Mouse (Mus musculus): Measurements from ENCODE around the gene Nlgn3. TPM values are rescaled to one million over a fixed set of nuclear protein-coding genes. Genes with fewer than 3 reads are reported as not detected.
A peak's percentile ranks its signal among the peaks of the same experiment; 100 is the strongest.
"Not testable (repeated sequence)": the region's sequence is repeated elsewhere in the genome, so short reads cannot be mapped to it uniquely, and the experiment has no call there.

Gene Nlgn3
- total RNA-seq, 2 experiments from 2014 or later, result 161 to 163 TPM

GRCm38 (mm10) chrX:101299473-101300426 is 782 bp downstream of the Nlgn3 start:
- DNase-seq (ENCODE audit: low spot score in 2 of 2), result no peak
- intact Hi-C loops (cut with DNase I), result no loop called here

- intact Hi-C loops (cut with DNase I), result no loop called here
- no peak for DNase-seq (ENCODE audit: low spot score in 2 of 2)
Observed at GRCm38 (mm10) chrX:101300427-101301030, 1.6 kb downstream of the Nlgn3 start.

DNA sequence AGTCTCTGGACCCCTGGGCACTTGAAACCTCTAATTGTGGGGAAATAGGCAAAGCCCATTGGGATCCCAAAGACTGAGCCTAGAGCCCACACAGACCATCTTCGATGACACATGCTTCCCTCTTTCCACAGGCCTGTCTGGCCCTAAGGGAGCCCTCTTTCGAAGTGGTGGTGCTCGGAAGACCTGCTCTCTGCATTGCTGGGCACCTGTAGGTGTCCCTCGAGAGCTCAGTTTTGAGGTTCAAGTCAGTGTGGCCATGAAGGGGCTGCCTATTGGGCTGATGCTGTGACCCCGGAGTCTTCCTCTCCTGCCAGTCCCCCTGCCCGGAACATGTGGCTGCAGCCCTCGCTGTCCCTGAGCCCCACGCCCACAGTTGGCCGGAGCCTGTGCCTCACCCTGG is 2.7 kb downstream of the Nlgn3 start:
- DNase-seq (ENCODE audit: low spot score in 2 of 2), result peak in 1 of 2 experiments; percentile 18
- intact Hi-C loops (cut with DNase I), result no loop called here

DNA sequence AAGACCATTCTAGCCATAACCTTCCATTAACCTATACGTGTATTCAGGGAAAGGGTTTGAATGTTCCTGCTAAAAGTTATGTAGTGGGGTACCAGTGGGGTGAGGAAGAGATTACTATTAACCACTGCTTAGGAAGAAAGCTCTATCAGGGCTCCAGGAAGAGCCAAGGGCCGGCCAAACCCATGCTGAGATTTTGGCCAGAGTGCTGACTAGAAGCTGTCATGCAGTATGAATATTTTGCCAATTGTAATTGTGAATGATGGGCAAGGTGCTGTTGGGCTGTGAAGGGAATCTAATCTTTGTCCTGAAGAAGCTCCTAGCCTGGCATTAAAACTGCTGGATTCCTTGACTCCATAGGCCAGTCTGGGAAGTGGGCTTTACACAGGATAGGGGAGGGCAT is 5.7 kb downstream of the Nlgn3 start:
- intact Hi-C loops (cut with DNase I), result no loop called here

DNA sequence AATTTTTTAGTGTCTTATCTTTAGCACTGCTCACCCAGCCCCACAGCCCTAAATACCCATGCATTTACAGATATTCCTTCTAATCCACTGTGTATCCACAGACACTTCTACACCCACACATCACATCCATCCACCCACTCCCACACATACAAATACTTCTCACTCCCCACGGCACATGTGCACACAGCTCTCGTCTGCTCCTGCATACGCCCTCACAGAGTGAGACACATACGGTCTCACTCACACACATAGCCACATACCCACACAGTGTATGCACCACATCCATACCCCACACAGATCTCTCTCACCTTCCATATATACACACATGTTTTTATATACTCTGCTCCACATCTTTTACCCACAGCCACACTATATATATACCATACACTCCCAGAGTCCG is 10.3 kb downstream of the Nlgn3 start:
- DNase-seq (ENCODE audit: low spot score in 2 of 2), result peak; percentile 39 to 53
- intact Hi-C loops (cut with DNase I), result no loop called here

More for the DNA sequence above, 5.7 kb downstream of the Nlgn3 start:
- DNase-seq (ENCODE audit: low spot score in 2 of 2), result no peak

DNA sequence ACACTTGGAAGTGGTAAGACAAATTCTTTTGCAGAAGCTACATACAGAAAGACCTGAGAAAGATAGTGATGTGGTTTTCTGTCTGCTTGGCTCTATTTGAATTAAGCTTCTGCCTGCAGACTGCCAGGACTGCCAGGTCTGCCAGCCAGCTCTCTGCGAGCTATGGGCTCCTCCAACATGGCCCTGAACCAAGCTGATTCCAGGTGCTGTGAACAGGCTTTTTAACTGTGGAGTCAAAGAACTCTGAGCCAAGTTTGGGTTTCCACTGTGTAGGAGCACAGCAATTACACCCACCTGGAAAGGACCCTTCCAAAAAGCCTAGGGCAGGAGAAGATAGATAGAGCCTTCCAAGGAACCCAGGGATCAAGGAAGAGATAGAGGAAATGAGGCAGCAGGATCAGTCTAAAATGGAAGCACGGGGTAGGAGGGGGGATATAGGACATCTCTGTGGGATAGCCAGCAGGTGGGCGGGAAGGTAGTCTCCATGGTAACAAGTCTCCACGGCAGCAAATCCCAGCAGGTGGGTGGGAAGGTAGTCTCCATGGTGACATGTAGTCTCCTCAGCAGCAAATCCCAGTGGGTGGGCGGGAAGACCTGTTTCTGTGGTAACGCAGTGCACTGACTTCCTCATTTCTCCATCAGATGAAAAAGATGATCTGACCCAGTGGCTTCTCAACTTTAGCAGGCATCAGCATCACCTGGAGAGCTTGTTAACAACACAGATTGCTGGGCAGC is 14.8 kb downstream of the Nlgn3 start:
- DNase-seq (ENCODE audit: low spot score in 2 of 2), result peak; percentile 76 to 79
- intact Hi-C loops (cut with DNase I), result no loop called here

DNA sequence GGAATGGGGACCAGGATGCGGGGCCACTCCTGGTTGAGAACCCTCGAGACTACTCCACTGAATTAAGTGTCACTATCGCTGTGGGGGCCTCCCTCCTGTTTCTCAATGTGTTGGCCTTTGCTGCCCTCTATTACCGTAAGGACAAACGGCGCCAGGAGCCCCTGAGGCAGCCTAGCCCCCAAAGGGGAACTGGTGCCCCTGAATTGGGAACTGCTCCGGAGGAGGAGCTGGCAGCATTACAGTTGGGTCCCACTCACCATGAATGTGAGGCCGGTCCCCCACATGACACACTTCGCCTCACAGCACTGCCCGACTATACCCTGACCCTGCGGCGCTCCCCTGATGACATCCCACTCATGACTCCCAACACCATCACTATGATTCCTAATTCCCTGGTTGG is 20.8 kb downstream of the Nlgn3 start:
- DNase-seq (ENCODE audit: low spot score in 2 of 2), result no peak
- intact Hi-C loops (cut with DNase I), result no loop called here

DNA sequence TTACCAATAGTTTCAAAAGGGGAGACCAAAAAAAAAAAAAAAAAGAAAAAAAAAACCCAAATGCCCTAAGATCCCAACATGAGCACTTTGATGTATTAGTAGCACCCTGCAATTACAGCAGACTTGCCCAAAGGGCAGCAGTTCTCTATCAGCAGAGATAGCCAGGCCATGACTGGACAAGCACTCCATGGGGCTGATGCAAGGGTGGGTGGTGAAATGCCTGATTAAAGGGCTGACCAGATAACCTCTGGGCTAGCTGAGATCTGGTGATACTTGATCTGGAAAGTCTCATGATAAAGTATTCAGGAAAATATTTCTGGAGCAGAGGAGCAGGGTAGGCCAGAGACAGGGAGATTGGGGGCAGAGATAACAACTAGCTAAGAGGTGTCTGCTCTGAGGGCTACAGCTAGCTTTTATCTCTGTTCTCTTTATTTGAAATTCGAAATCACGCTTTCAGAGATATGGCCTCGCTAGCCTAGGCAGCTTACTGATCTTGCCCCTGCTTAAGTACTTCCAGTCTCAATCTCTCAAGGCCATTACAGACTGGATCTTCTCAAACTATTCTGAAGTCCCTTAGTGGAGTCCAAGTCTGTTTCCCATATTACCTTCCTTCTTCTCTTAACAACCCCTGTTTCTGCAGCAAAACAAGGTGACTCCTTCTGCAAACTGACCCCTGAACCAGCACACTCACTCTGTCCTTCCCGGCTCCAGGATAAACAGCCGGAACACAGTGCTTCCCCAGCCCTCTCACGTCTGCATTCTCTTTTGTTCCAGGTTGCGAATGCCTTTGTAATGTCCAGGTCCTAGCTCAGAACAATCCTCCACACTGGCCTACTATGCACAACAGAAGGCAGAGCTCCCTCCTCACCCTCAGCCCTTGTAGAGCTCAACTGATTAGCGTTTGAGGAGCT is 27.3 kb downstream of the Nlgn3 start:
- intact Hi-C loops (cut with DNase I), result no loop called here

GRCm38 (mm10) chrX:101329372-101330028 is 30.5 kb downstream of the Nlgn3 start:
- intact Hi-C loops (cut with DNase I), result loop anchor here (1.0 to 5.0 kb wide), 2 partner anchors 88 to 197 kb away; no protein-coding TSS in a partner anchor
- peak; percentile 49 to 57 for DNase-seq (ENCODE audit: low spot score in 2 of 2)

More for the DNA sequence above, 27.3 kb downstream of the Nlgn3 start:
- no peak for DNase-seq (ENCODE audit: low spot score in 2 of 2)

- intact Hi-C loops (cut with DNase I), result loop anchor here (2.0 to 5.0 kb wide), 2 partner anchors 85 to 109 kb away; partner anchors contain the start of gene Snx12
- DNase-seq (ENCODE audit: low spot score in 2 of 2), result no peak
Observed at GRCm38 (mm10) chrX:101332031-101332374, 33.0 kb downstream of the Nlgn3 start.

- intact Hi-C loops (cut with DNase I), result loop anchor here (2.0 to 5.0 kb wide), 2 partner anchors 85 to 110 kb away; partner anchors contain the start of gene Snx12
- DNase-seq (ENCODE audit: low spot score in 2 of 2), result peak; percentile 83 to 84
Observed at GRCm38 (mm10) chrX:101332375-101333211, 33.6 kb downstream of the Nlgn3 start.

- intact Hi-C loops (cut with DNase I), result loop anchor here (5.0 kb wide), 1 partner anchor 83 kb away; no protein-coding TSS in a partner anchor
- no peak for DNase-seq (ENCODE audit: low spot score in 2 of 2)
Observed at GRCm38 (mm10) chrX:101334606-101335005, 35.6 kb downstream of the Nlgn3 start.

DNA sequence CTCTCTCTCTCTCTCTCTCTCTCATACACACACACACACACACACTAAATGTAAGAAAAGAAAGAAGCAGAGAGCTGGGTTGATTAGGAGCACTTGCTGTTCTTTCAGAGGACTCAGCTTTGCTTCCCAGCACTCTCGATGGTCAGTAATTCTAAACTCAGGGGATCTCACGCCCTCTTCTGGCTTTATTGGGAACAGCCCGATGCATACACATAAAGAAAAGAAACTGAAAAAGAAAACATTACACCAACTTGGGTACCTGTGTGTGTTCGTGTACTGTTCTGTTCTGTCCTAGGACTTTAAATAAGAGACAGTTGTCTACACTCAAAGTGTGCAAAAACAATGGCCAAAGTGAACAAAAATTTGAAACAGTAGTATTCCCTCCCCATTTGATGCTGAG is 39.7 kb downstream of the Nlgn3 start:
- no peak for DNase-seq (ENCODE audit: low spot score in 2 of 2)
- intact Hi-C loops (cut with DNase I), result no loop called here

DNA sequence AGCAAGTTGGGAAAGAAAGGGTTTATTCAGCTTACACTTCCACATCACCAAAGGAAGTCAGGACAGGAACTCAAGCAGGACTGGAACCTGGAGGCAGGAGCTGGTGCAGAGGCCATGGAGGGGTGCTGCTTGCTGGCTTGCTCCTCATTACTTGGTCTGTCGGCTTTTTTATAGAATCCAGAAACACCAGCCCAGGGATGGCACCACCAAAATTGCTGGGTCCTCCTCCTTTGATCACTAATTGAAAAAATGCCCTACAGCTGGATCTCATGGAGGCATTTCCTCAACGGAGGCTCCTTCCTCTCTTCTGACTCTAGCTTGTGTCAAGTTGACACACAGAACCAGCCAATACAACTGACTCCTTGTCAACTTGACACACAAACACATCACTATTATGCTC is 43.9 kb downstream of the Nlgn3 start:
- not testable (repeated sequence) for DNase-seq (ENCODE audit: low spot score in 2 of 2)
- intact Hi-C loops (cut with DNase I), result loop anchor here (5.0 kb wide), 1 partner anchor 44 kb away; no protein-coding TSS in a partner anchor

GRCm38 (mm10) chrX:101345456-101345855 is 46.5 kb downstream of the Nlgn3 start:
- no peak for DNase-seq (ENCODE audit: low spot score in 2 of 2)
- intact Hi-C loops (cut with DNase I), result no loop called here

DNA sequence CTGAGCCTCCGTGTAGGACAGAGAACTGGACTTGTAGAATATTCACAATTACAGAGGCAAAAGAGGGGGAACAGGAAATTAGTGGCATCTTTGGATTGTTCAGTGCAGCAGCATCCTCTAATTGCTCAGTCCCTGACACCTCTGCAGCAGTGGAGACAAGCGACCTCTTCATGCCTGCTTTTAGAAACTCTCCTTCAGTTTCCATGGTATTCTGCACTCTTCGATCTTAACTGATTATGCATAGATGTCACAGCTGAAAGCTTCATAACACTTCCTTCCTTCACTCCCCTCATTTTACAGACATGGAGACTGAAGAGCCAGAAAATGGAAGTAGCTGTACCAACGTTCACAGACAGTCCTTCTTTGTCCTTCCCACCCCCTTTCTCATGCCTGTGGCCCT is 47.5 kb downstream of the Nlgn3 start:
- DNase-seq (ENCODE audit: low spot score in 2 of 2), result no peak
- intact Hi-C loops (cut with DNase I), result no loop called here

DNA sequence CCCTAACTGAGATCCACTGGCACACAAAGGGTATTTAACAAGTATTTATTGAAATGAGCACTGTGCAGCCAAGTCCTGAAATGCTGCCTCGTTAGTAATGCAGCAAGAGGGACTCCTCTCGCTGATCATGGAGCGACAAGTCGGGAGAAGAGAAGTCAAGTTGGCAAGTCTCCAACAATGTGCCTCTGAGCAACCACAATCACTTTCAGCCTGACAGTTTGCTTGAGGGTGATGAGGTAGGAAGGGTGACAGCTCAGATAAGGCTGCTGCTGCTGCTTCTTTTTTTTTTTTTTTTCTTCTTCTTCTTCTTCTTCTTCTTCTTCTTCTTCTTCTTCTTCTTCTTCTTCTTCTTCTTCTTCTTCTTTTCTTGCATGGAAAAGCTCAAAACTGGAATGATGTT is 52.2 kb downstream of the Nlgn3 start:
- intact Hi-C loops (cut with DNase I), result no loop called here
- no peak for DNase-seq (ENCODE audit: low spot score in 2 of 2)

- intact Hi-C loops (cut with DNase I); DNase-seq (ENCODE audit: low spot score in 2 of 2): not testable (repeated sequence)
Observed at GRCm38 (mm10) chrX:101358902-101359301, 59.9 kb downstream of the Nlgn3 start.

All from left cerebral cortex, postnatal 36 days (tissue).